Mouse (Mus musculus): Measurements from ENCODE around the gene Colgalt2. TPM values are rescaled to one million over a fixed set of nuclear protein-coding genes. Genes with fewer than 3 reads are reported as not detected.
A peak's percentile ranks its signal among the peaks of the same experiment; 100 is the strongest.

The Colgalt2 gene
- total RNA-seq, 4 experiments from 2014 or later, result 5.3 to 7.0 (median 6.1) TPM

DNA sequence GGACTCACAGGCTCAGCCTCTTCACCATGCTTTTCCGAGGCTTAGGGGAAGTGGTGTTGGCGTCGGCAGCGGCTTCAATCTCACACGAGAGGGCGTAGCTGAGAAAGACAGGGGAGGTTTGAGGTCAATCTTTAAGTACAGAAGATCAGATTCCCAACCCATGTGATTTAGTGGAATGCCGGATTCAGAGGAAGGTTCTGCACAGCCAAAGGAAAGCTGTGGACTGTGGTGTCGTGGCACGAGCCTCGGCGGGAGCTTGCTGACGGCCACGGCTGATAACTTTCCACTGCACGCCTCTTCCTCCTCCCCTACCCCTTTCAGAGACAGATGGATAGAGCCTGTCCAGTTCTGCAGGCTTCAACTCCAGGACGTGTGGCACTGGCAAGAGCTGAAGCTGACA, 131.9 kb downstream of the Colgalt2 start:
- no peak for DNase-seq (ENCODE audit: low spot score in 2 of 2)

DNA sequence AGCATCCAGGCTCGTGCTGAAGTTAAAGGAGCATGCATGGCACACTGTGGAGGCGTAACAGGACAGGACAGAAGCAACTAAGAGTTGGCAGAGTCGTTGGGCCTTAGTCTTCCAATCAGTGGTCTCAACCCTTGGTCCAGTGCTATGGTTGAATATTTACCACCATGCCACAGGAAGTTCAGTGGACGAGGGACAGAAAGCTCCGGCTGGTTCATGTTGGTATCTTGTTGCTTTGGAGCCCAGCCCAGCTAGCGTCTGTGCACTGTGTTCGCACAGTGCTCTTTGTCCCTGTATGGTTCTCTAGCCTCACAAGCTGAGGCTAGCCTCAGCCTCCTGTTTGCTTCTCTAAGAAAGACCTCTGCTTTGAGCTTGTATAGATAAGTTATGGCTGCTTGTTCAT, 134.9 kb downstream of the Colgalt2 start:
- no peak for DNase-seq (ENCODE audit: low spot score in 2 of 2)

DNA sequence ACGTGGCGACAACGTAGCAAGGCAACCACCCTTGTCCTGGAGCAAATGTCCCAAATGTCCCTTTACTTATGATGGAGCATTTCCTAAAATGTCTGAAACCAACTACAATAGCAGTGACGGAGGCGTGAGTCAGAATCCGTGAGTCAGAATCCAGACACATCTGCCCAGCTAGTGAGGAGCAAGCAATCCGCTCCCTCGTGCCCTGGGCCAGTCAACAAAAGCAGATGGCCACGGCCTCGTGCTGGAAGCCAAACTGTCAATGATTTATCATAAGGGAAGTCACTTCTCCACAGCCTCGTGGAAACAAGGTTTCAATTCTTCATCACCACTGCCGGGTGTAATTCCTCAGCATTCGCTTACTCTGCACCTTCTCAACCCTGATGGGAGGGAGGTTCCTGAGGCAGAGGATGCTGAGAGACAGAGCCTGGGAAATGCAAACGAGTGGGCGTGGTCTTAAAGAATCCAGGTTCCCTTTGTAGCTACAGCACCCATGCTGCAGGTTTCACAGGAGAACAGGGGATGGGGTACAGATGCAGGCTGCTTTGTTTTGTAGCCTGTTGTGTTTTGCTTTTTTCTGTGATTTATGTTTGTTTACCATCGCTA, 136.9 kb downstream of the Colgalt2 start:
- no peak for DNase-seq (ENCODE audit: low spot score in 2 of 2)

DNA sequence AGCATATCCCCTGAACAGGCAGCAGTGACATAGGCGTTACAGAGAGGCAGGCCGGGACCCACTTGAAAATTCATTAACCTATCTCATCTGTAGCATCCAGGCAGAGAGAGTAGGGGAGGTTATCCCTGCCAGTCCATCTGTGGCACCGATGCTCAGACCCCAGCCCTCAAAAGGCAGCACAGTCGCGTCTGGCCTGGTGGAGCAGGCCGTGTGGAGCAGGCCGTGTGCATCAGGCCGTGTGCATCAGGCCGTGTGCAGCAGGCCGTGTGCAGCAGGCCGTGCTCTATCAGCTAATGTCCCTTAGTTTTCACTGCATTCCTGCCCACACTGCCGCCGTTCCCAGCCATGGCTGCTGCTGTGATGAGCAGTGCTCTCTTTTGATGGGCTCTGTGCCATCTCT, 137.6 kb downstream of the Colgalt2 start:
- DNase-seq (ENCODE audit: low spot score in 2 of 2), result no peak

DNA sequence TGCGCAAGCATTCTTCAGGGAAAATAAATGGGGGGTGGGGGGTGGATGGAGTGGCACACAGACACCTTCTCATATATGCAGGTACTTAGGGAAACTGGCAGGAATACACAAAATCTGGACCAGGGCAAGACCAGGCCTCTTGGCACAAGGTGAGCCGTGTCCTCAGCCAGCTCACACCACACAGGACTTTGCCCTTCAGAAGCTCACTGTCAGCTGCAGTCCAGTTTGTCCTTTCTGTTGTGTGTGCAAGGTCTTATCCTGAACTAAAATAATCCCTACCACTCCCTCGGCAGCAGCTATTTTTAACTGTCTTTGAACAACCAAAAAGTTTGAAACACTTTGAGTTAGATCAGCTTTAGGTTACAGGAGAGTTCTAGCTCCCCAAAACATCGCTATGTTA, 139.2 kb downstream of the Colgalt2 start:
- DNase-seq (ENCODE audit: low spot score in 2 of 2), result no peak

DNA sequence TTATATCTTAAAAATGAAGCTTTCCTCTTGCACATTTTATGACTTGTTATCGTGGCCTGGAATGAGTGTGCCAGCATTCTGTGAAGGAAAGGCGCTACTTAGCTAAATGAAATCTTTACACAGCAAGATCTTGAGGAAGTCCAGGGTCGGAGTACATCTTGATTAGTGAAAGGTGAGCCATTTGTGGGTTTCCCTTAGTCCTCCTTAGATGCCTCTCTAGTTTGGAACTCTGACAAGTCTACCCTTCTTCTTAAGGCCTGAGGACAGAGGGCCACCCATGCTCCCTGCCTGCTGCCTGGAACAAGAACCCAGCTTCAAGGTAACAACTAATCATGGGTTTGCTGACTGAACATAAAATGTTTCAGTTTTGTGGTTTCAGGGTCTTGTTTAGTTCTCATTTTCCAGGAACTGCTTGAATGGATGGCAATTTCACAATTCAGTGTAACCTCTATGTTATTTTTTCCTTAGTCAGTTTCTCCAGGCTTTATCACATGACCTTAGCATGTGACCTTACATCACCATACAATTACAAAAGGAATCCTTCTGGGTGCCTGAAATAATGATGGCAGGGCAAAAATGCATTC, 140.8 kb downstream of the Colgalt2 start:
- no peak for DNase-seq (ENCODE audit: low spot score in 2 of 2)

DNA sequence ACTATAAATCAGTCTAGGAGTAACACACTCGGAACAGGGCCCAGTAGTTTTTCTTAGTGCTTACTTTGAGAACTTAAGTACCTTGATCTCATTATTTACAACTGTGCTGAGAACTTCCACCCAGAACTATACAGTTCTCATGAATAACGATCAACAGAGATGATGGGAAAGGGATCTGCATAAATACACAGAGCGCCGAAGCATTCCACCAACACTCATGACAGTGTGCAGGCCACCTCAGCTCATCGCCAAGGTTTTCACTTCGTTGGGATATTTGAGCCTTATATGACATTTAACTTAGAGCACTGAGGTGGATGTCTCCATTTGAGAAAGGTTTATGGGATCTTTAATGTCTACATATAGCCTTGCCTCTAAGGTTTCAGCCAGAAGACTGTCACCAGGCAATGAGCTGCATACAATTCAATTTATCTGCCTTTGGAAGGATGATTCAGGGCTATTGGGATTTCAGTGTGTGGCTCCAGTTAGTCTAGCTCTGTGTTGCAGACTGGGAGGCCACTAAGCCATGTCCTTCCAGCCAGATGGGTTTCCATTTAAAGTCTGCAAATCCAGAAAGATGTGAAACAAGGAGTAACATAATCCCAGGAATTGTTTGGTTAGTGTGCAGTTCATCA, 143.2 kb downstream of the Colgalt2 start:
- DNase-seq (ENCODE audit: low spot score in 2 of 2), result no peak

DNA sequence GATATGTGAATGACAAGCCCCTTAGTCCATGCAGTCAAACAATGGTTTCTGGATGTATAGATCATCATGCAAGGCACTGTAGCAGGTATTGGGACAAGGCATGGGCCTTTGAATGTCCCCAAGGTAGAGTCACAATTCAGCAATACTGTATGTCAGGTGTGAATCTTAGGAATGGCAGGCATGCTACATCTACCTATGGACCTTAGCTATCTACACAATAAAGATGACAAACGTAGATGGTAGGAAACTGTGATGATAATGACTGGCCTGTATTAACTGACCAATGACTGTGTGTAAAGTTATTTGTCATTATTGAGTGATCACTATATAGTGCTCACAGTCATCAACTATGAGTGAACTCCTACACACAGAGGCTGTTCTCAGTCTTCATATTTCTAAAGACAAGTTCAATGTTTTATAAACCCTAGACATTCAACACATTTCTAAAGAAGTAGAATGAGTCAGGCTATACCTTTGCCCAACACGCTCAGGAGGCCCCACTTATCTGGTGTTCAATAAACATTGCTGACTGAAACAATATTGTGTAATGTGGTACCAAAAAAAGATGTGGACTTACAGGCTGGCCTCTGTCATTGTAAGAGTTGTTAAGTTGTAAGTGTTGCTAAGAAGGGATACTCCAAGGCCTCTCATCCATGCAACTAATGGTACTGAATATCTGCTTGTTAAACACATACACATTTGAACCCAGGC, 144.0 kb downstream of the Colgalt2 start:
- DNase-seq (ENCODE audit: low spot score in 2 of 2), result no peak

DNA sequence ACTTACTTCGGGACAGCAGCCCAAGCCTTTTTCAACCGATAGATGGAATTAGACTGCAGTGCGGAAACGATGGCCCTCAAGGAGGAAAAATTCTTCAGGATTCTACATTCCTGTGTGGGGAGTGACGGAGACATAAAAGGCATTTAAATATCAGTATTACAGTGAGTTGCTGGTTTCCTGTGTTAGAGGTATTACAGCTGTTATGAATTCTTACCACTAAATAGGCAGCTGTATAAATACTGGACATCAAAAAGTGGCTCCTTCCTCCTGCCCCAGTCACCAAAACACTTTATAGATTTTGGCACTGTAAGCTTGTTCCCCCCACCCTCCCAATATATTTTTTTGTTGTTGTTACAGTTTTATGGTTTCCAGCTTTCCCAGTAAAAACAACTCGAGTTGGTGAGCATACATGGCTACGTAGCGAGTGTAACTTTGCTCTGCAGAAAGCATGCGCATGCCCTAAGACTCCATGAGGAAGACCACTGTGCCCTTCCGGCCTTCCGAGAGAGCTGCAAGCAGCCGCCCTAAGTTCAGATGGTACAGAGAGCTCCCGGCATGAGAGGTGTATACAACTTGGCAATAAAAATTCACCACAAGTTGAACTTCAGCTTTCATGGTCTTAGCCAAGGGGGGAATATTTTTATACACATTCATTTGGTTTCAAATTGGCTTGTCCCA, 149.6 kb downstream of the Colgalt2 start:
- DNase-seq (ENCODE audit: low spot score in 2 of 2), result no peak

DNA sequence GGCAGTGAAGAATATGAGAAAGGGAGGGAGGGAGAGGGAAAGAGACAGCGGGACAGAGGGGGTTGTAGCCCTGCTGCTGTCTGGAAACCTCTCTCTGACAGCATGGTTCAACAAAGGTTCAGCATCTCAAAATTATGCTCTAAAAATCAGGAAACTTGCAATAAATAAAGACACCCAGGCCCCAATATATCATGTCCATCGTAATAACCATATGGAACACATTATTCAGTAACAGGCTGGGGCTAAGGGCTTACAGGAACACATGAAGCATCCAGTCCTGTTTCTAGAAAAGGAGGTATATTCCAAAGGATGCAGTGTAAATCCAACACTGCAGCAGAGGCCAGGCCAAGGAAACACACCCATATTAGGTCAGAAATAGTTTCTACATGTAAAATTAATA, 150.9 kb downstream of the Colgalt2 start:
- DNase-seq (ENCODE audit: low spot score in 2 of 2), result no peak

DNA sequence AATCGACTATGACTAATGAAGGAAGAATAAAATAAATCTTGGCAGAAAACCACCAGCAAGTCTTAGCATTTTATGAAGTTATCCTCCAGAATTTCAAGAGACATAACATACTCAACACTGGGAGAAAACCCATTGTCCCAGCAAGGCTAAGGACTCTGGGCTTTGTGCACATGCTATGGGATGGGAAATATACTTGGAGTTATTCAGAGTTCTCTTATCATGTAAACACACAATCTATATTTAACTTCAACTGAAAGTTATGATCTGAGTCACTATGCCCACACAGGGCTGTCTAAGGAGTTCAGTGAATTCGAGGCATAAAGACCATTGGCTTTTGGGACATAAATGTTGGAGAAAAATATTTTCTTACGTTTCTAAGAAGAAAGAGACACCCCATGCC, 151.3 kb downstream of the Colgalt2 start:
- DNase-seq (ENCODE audit: low spot score in 2 of 2), result no peak

DNA sequence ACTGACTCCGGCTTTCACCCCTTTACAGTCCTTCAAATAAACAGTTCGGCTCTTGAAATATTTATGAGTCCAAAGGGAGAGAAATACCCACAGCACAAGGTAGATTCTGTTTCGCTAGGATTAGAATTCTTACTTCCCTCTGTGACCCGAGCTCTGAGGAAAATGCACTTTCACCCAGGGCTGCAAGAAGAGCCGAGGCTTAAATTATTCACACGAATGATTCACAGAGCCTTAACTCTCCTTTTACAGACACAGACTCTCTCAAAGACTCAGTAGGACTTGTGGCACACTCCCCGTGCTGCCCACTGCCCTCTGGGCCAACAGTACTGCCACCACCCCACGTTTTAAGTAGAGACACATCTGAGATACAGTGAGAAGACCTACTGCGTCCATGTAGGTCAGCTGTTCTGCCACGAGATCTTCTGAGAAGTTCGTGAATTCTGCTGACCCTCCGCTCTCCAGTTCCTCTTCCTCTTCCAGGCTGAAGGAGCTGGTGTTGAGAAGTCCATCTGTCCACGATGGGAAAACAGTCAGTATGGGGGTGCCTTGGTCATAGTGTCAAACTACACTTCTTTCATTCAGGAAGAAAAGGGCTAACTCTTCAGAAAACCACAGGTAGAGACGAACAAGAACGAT, 154.4 kb downstream of the Colgalt2 start:
- no peak for DNase-seq (ENCODE audit: low spot score in 2 of 2)

DNA sequence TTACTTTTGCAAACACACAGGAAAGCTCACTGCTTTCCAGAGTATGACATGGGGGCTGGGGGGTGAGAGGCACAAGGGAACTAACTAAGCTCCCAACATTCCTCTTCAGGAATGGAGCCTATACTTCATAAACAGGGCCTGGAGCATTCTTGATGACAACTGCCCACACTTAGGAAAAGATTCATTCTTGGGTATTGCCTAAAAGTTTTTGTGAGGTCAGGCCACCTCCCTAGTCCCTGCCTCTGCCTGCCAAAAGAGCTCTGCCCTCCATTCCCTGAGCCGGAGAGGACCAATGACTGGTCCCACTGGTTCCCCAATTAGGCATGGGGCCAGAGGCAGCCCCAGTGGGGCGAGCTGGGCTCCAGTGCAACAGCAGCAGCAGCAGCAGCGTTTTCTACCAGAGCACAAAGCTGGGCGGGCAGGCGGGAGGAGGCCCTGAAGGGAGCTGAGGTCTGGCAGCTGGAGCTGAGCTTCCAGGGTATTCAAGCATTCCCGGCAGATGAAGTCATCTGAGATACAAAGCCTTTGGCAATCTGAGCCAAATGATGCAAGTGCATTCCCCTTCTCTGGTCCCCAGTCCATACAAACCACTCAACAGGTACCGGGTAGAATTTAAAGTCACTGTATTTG, 156.4 kb downstream of the Colgalt2 start:
- DNase-seq (ENCODE audit: low spot score in 2 of 2), result peak; percentile 59 to 65

DNA sequence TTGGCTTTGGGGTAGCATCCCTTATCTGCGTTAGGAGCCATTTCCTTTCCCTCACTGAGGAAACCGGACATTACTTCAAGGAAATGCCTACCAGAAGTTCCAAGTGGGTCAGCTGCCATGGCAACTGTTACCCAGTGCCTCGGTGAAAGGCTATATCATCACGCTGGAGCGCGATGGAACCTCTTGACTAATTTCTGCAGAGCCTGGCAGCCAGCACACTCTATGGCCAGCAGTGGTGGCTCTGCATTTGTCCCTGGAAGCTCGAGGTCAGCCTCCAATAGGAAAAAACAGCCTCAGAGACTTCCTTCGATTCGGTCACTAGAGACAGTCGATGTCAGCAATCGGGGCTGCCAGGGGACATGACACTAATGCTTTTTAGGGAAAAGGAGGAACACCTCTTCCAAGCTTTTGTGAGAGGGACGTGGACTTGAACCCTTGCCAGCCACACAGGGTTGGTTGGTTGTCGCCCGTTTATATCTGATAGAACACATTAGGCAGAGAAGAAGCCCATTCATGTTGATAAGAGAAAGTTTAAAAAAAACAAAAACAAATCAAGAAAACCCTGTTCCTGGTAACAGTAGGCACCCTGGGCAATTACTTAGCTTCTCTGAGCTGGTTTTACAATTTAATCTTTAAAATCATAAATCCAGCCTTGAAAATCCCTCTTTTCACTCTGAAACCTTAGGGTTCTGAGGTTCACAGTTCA, 157.1 kb downstream of the Colgalt2 start:
- DNase-seq (ENCODE audit: low spot score in 2 of 2), result no peak

Other genes starting within 250 kb of the Colgalt2 start
- 10 to 100 TPM; 33.4 to 43.4 (median 38.5) TPM for gene Tsen15, start 13.1 kb upstream of the Colgalt2 start, total RNA-seq (2022)

Measured in layer of hippocampus, adult 8-10 months (tissue).